Mouse (Mus musculus): ENCODE data around the gene Aldob. TPM values are rescaled to one million over a fixed set of nuclear protein-coding genes. Genes with fewer than 3 reads are reported as not detected.

Gene Aldob
- not detected in 2 replicates for polyA plus RNA-seq (2014; fragmentation: Nextera tagmentation; extraction: Ambion mirVana)

DNA sequence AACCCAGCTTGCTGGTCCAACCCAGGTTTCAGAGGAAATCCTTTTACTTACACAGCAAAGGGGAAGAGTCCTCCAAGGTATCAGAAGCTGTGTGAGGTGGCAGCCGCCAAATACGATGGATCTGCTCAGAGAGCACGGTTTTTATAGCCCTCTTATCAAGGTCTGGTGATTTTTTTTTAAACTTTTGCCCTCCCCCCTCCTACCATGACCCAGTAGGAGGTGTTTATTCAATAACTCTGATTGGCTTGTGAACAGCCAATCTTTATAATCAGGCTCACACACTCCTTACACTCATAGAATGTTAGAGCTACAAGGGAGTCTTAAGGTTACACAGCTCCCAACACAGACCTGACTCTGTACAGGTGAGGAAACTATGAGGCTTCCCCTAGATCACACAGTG is at the start of gene Aldob:
Aldob (minus strand) TSS at position 164 of the 400 bp plus-strand sequence.
- no peak within 1 kb of the TSS for H3K4me2 ChIP-seq
- 66% methylated on average over 3 of the region's 3 CpGs for WGBS
- no peak within 1 kb of the TSS for H3K27ac ChIP-seq (ENCODE audit: low read depth, low read length)
- no peaks in the 10 kb centered on the region for H3K36me3 ChIP-seq (ENCODE audit: control insufficient read depth, insufficient read depth, low read length)
- H3K4me3 ChIP-seq (ENCODE audit: low read depth, low read length) = no peak within 1 kb of the TSS
- H3K4me1 ChIP-seq (ENCODE audit: control insufficient read depth, insufficient read depth, low read length) = no peaks in the 10 kb centered on the region
- no peak for DNase-seq (ENCODE audit: low spot score, missing footprints)
- no peaks in the 10 kb centered on the region for H3K9me3 ChIP-seq (ENCODE audit: control insufficient read depth, low read length)
- H3K27me3 ChIP-seq (ENCODE audit: control insufficient read depth, insufficient read depth, low read length) = no peaks in the 10 kb centered on the region
- H3K9ac ChIP-seq (ENCODE audit: low read length) = no peak within 1 kb of the TSS
- ATAC-seq (ENCODE audit: low FRiP score) = no peak

- H3K27ac ChIP-seq (ENCODE audit: low read depth, low read length) = peak within 1 kb of the TSS; percentile 36; the same call in 1 of the 2 replicates
- H3K4me3 ChIP-seq (ENCODE audit: low read depth, low read length) = peak within 1 kb of the TSS; percentile 64
- peak; percentile 96 for ATAC-seq (ENCODE audit: low FRiP score)
- no peaks in the 10 kb centered on the region for H3K27me3 ChIP-seq (ENCODE audit: control insufficient read depth, insufficient read depth, low read length)
- peak within 1 kb of the TSS; percentile 90 for H3K4me2 ChIP-seq
- H3K36me3 ChIP-seq (ENCODE audit: control insufficient read depth, insufficient read depth, low read length) = no peaks in the 10 kb centered on the region
- H3K4me1 ChIP-seq (ENCODE audit: control insufficient read depth, insufficient read depth, low read length) = no peaks in the 10 kb centered on the region
- under 1% methylated on average over 76 of the region's 77 CpGs for WGBS
- peak; percentile 96 for DNase-seq (ENCODE audit: low spot score, missing footprints)
- no peaks in the 10 kb centered on the region for H3K9me3 ChIP-seq (ENCODE audit: control insufficient read depth, low read length)
- peak within 1 kb of the TSS; percentile 74 for H3K9ac ChIP-seq (ENCODE audit: low read length)
These were observed 48.1 kb upstream of the Aldob start, which contains the start of gene Tmem246 for GRCm38 (mm10) chr4:49597183-49598100. Gene Tmem246, minus strand, starts transcription at chr4:49597876.

- peak overlapping the region; percentile 64 for H3K4me3 ChIP-seq (ENCODE audit: low read depth, low read length)
- H3K27me3 ChIP-seq (ENCODE audit: control insufficient read depth, insufficient read depth, low read length) = no peaks in the 10 kb centered on the region
- H3K36me3 ChIP-seq (ENCODE audit: control insufficient read depth, insufficient read depth, low read length) = no peaks in the 10 kb centered on the region
- peak overlapping the region; percentile 74 for H3K9ac ChIP-seq (ENCODE audit: low read length)
- H3K9me3 ChIP-seq (ENCODE audit: control insufficient read depth, low read length) = no peaks in the 10 kb centered on the region
- 2% methylated on average over 20 of the region's 20 CpGs for WGBS
- peak overlapping the region; percentile 90 for H3K4me2 ChIP-seq
- no peaks in the 10 kb centered on the region for H3K4me1 ChIP-seq (ENCODE audit: control insufficient read depth, insufficient read depth, low read length)
- DNase-seq (ENCODE audit: low spot score, missing footprints) (peak; percentile 93), ATAC-seq (ENCODE audit: low FRiP score) (no peak; the same call in 1 of the 2 replicates)
- H3K27ac ChIP-seq (ENCODE audit: low read depth, low read length) = no peak overlapping the region
These were observed 47.5 kb upstream of the Aldob start for GRCm38 (mm10) chr4:49596846-49597182.

DNA sequence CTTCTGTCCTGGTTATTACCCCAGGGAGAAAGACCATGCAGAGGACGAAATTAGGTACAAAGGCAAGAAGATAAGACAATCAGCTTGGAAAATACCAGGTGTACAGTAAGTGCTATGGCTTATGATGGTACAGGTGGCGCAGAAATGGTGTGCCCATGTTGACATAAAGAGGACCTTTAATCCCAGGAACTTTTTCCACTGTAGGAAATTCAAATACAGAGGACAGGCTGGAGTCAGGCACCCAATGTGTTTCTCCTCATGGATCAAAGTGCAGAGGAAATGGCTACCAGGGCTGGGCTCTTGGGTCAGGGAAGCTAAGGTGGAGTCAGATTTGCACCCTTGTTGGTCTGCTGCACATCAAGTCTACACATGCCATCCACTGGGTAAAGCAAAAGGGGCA is 40.8 kb upstream of the Aldob start:
- H3K4me3 ChIP-seq (ENCODE audit: low read depth, low read length) = no peak overlapping the region
- WGBS = 81% methylated on average over 2 of the region's 2 CpGs
- no peaks in the 10 kb centered on the region for H3K9me3 ChIP-seq (ENCODE audit: control insufficient read depth, low read length)
- ATAC-seq (ENCODE audit: low FRiP score) = no peak
- H3K4me2 ChIP-seq = no peak overlapping the region
- H3K27me3 ChIP-seq (ENCODE audit: control insufficient read depth, insufficient read depth, low read length) = no peaks in the 10 kb centered on the region
- H3K4me1 ChIP-seq (ENCODE audit: control insufficient read depth, insufficient read depth, low read length) = no peaks in the 10 kb centered on the region
- DNase-seq (ENCODE audit: low spot score, missing footprints) = no peak
- no peaks in the 10 kb centered on the region for H3K36me3 ChIP-seq (ENCODE audit: control insufficient read depth, insufficient read depth, low read length)
- H3K27ac ChIP-seq (ENCODE audit: low read depth, low read length) = no peak overlapping the region
- H3K9ac ChIP-seq (ENCODE audit: low read length) = no peak overlapping the region

DNA sequence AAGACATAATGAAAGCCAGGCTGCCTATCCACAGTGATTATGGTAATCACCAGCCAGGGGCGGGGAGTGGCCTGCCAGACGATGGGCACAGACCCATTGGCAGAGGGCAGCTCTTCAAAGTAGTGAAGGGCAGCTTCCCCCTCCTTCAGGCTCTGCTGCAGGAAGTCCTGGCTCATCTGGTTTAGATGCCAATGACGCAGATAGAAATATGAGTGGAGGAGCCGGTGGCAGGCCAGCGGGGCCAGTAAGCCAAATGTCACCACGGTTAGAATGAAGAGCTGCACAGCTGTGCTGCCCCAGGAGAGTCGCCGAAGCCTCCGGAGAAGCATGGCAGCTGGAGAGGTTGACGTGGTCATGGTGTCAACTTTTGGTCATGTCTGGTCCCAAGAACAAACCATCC is 37.5 kb upstream of the Aldob start:
- no peak overlapping the region for H3K9ac ChIP-seq (ENCODE audit: low read length)
- DNase-seq (ENCODE audit: low spot score, missing footprints) = no peak
- H3K4me3 ChIP-seq (ENCODE audit: low read depth, low read length) = no peak overlapping the region
- 89% methylated on average over 10 of the region's 10 CpGs for WGBS
- H3K4me2 ChIP-seq = no peak overlapping the region
- ATAC-seq (ENCODE audit: low FRiP score) = no peak
- no peaks in the 10 kb centered on the region for H3K27me3 ChIP-seq (ENCODE audit: control insufficient read depth, insufficient read depth, low read length)
- H3K27ac ChIP-seq (ENCODE audit: low read depth, low read length) = no peak overlapping the region
- no peaks in the 10 kb centered on the region for H3K9me3 ChIP-seq (ENCODE audit: control insufficient read depth, low read length)
- H3K36me3 ChIP-seq (ENCODE audit: control insufficient read depth, insufficient read depth, low read length) = no peaks in the 10 kb centered on the region
- H3K4me1 ChIP-seq (ENCODE audit: control insufficient read depth, insufficient read depth, low read length) = no peaks in the 10 kb centered on the region

GRCm38 (mm10) chr4:49585524-49586101 is 36.3 kb upstream of the Aldob start:
- no peaks in the 10 kb centered on the region for H3K4me1 ChIP-seq (ENCODE audit: control insufficient read depth, insufficient read depth, low read length)
- no peak overlapping the region for H3K4me2 ChIP-seq
- no peak overlapping the region for H3K27ac ChIP-seq (ENCODE audit: low read depth, low read length)
- no peak overlapping the region for H3K9ac ChIP-seq (ENCODE audit: low read length)
- 90% methylated on average over 7 of the region's 7 CpGs for WGBS
- H3K36me3 ChIP-seq (ENCODE audit: control insufficient read depth, insufficient read depth, low read length) = no peaks in the 10 kb centered on the region
- DNase-seq (ENCODE audit: low spot score, missing footprints) = no peak
- no peak for ATAC-seq (ENCODE audit: low FRiP score)
- H3K9me3 ChIP-seq (ENCODE audit: control insufficient read depth, low read length) = no peaks in the 10 kb centered on the region
- no peak overlapping the region for H3K4me3 ChIP-seq (ENCODE audit: low read depth, low read length)
- no peaks in the 10 kb centered on the region for H3K27me3 ChIP-seq (ENCODE audit: control insufficient read depth, insufficient read depth, low read length)

DNA sequence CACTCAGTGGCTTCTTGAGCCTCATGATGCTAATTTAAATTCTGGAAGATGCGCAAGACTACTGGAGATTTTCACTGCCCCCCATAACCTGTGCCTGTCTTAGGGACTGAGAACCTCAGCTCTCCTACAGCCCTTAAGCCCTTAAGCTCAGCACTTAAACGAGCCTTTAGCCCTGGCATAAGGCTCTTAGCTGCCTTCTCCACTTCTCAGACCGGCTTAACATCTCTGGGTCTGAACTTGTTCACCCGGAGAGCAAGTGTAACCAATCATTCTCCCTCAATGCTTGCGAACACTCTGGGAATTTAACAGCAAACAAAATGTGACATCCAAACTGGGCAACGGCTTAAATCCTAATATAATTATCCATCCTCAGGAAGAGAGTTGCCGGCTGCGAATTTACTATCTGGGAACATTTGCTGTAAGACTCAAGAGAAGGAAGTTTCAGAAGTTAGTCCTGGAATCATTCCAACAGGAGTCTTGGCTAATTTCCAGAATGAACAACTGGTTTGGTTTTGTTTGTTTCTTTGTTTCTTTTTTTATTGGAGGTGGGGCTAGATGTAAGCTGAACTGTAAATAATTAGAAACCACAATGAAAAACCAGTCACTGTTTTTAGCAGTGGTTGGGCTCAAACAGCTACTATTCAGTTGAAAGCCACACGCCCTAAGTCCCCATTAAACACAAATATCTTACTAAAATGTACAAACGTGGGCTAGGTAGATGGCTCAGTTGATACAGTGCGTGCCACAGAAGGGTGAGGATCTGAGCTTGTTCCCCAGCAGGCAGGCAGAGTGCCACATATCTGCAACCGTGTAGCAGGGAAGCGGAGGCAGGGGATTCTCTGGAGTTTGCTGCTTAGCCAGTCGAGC is 34.9 kb upstream of the Aldob start:
- H3K4me3 ChIP-seq (ENCODE audit: low read depth, low read length) = no peak overlapping the region
- WGBS = 76% methylated on average over 14 of the region's 14 CpGs
- no peak overlapping the region for H3K9ac ChIP-seq (ENCODE audit: low read length)
- H3K4me2 ChIP-seq = no peak overlapping the region
- H3K27ac ChIP-seq (ENCODE audit: low read depth, low read length) = no peak overlapping the region
- no peaks in the 10 kb centered on the region for H3K9me3 ChIP-seq (ENCODE audit: control insufficient read depth, low read length)
- no peak for DNase-seq (ENCODE audit: low spot score, missing footprints)
- H3K36me3 ChIP-seq (ENCODE audit: control insufficient read depth, insufficient read depth, low read length) = no peaks in the 10 kb centered on the region
- no peaks in the 10 kb centered on the region for H3K4me1 ChIP-seq (ENCODE audit: control insufficient read depth, insufficient read depth, low read length)
- H3K27me3 ChIP-seq (ENCODE audit: control insufficient read depth, insufficient read depth, low read length) = no peaks in the 10 kb centered on the region
- ATAC-seq (ENCODE audit: low FRiP score) = no peak

GRCm38 (mm10) chr4:49581256-49581655 is 31.9 kb upstream of the Aldob start:
- WGBS = 74% methylated on average over 4 of the region's 4 CpGs

More at GRCm38 (mm10) chr4:49581256-49581655, 31.9 kb upstream of the Aldob start:
- H3K9me3 ChIP-seq (ENCODE audit: control insufficient read depth, low read length) = no peaks in the 10 kb centered on the region
- H3K4me3 ChIP-seq (ENCODE audit: low read depth, low read length) = no peak overlapping the region
- DNase-seq (ENCODE audit: low spot score, missing footprints) = no peak
- H3K4me1 ChIP-seq (ENCODE audit: control insufficient read depth, insufficient read depth, low read length) = no peaks in the 10 kb centered on the region
- no peak overlapping the region for H3K27ac ChIP-seq (ENCODE audit: low read depth, low read length)
- H3K9ac ChIP-seq (ENCODE audit: low read length) = no peak overlapping the region
- ATAC-seq (ENCODE audit: low FRiP score) = no peak
- H3K36me3 ChIP-seq (ENCODE audit: control insufficient read depth, insufficient read depth, low read length) = no peaks in the 10 kb centered on the region
- no peaks in the 10 kb centered on the region for H3K27me3 ChIP-seq (ENCODE audit: control insufficient read depth, insufficient read depth, low read length)
- H3K4me2 ChIP-seq = no peak overlapping the region

Measured in midbrain, embryonic 11.5 days (tissue).